Mouse (Mus musculus) G1E (cell line): Measurements from ENCODE around the gene Ell. TPM values are rescaled to one million over a fixed set of nuclear protein-coding genes. Genes with fewer than 3 reads are reported as not detected.

Experiments
- ATAC-seq: 2 replicates; pipeline ENCODE4 v1.8.0; 2016; ENCODE audit warnings: mild to moderate bottlenecking; ENCODE audit not compliant: insufficient number of reproducible peaks, poor library complexity, low FRiP score, severe bottlenecking; ENCODE audit errors: extremely low read depth
- DNase-seq: peaks from one replicate; pipeline ENCODE4 v3.0.0; 2012; ENCODE audit warnings: low spot score
- H3K27me3 ChIP-seq: 2 replicates; pipeline ENCODE4 v1.6.1; 2012; ENCODE audit warnings: mild to moderate bottlenecking, low read length, inconsistent platforms; ENCODE audit not compliant: insufficient read depth
- H3K36me3 ChIP-seq: replicated peaks from 2 replicates; pipeline ENCODE3; 2012; ENCODE audit warnings: mild to moderate bottlenecking, inconsistent platforms
- H3K4me1 ChIP-seq: 2 replicates; pipeline ENCODE4 v1.6.1; 2012; ENCODE audit warnings: low read depth, low read length, inconsistent platforms, mixed read lengths; ENCODE audit not compliant: insufficient read depth
- H3K4me3 ChIP-seq: 2 replicates; pipeline ENCODE4 v1.5.1; 2012; ENCODE audit warnings: low read depth, mild to moderate bottlenecking, inconsistent platforms, low read length, moderate library complexity, mixed read lengths
- H3K9me3 ChIP-seq: replicated peaks from 2 replicates; pipeline ENCODE4 v1.6.1; 2012; ENCODE audit warnings: inconsistent platforms
- CTCF ChIP-seq: IDR thresholded peaks from 2 replicates; pipeline ENCODE4 v1.5.1; 2012; ENCODE audit warnings: low read depth, low read length, inconsistent platforms, mixed read lengths
- GATA1 ChIP-seq: IDR thresholded peaks from 2 replicates; pipeline ENCODE4 v1.6.1; 2012; ENCODE audit warnings: borderline replicate concordance, low read length, inconsistent platforms, mixed read lengths
- GATA2 ChIP-seq: IDR thresholded peaks from 2 replicates; pipeline ENCODE4 v1.6.1; 2012; ENCODE audit warnings: low read depth, low read length, inconsistent platforms, borderline replicate concordance
- POLR2AphosphoS5 ChIP-seq: IDR thresholded peaks from 2 replicates; pipeline ENCODE4 v1.6.1; 2012; ENCODE audit warnings: low read depth, low read length, inconsistent platforms; ENCODE audit not compliant: insufficient replicate concordance
- TAL1 ChIP-seq: conservative IDR thresholded peaks from 2 replicates; pipeline ENCODE4 v1.6.1; 2012; ENCODE audit warnings: low read depth, low read length, inconsistent platforms, mixed read lengths
- polyA plus RNA-seq: library from polyadenylated mRNA; stranded (reverse); fragments of >175 nt; gene quantifications from 2 replicates; pipeline ENCODE4 v1.2.3, GENCODE M21; 2012
- total RNA-seq, 2 experiments: library from RNA; stranded (forward) in 1 of 2; stranded (reverse) in 1 of 2; fragments of 200-1000 nt in 1 of 2; fragments of >200 nt in 1 of 2; fragmentation: Nextera tagmentation in 1 of 2; gene quantifications; 2 replicates each; pipeline ENCODE4 v1.2.3; 2014 to 2017

The Ell gene
- total RNA-seq (2014; fragmentation: Nextera tagmentation) (20.8 and 22.7 TPM in 2 replicates), total RNA-seq (2017) (7.6 and 9.1 TPM in 2 replicates), polyA plus RNA-seq (56.4 and 59.0 TPM in 2 replicates)

GRCm38 (mm10) chr8:70539077-70539813 lies at the start of gene Ell:
Ell (plus strand) TSS chr8:70539457.
- no peaks in the 10 kb centered on the region for H3K27me3 ChIP-seq
- peak; percentile 87 for DNase-seq
- H3K4me1 ChIP-seq, result peaks cover 63% of the 10 kb centered on the region
- no peak for TF ChIP-seq GATA1
- TF ChIP-seq GATA2, result no peak
- TF ChIP-seq CTCF, result no peak
- no peak for TF ChIP-seq POLR2AphosphoS5
- TF ChIP-seq TAL1, result no peak
- peaks cover 72% of the 10 kb centered on the region for H3K36me3 ChIP-seq
- H3K9me3 ChIP-seq, result no peaks in the 10 kb centered on the region
- ATAC-seq, result peak; percentile 81
- peak within 1 kb of the TSS; percentile 93 for H3K4me3 ChIP-seq

- no peak for ATAC-seq
- peaks cover 98% of the 10 kb centered on the region for H3K27me3 ChIP-seq
- no peak overlapping the region for H3K4me3 ChIP-seq
- DNase-seq, result no peak
- H3K9me3 ChIP-seq, result no peaks in the 10 kb centered on the region
- H3K4me1 ChIP-seq, result peaks cover 47% of the 10 kb centered on the region
- no peaks in the 10 kb centered on the region for H3K36me3 ChIP-seq
- TF ChIP-seq CTCF (no peak), POLR2AphosphoS5 (no peak), TAL1 (no peak), GATA2 (no peak), GATA1 (no peak)
Observed at GRCm38 (mm10) chr8:70489576-70489975, 49.7 kb upstream of the Ell start.

- DNase-seq (no peak), ATAC-seq (no peak)
- H3K27me3 ChIP-seq, result peaks cover 98% of the 10 kb centered on the region
- H3K4me3 ChIP-seq, result no peak overlapping the region
- H3K9me3 ChIP-seq, result no peaks in the 10 kb centered on the region
- peaks cover 47% of the 10 kb centered on the region for H3K4me1 ChIP-seq
- no peaks in the 10 kb centered on the region for H3K36me3 ChIP-seq
- TF ChIP-seq GATA1 (no peak), CTCF (no peak), GATA2 (no peak), TAL1 (no peak), POLR2AphosphoS5 (no peak)
Observed at GRCm38 (mm10) chr8:70490061-70490879, 49.0 kb upstream of the Ell start.

GRCm38 (mm10) chr8:70490880-70491495 lies 48.3 kb upstream of the Ell start:
- H3K4me3 ChIP-seq, result no peak overlapping the region
- TF ChIP-seq GATA1 (no peak), POLR2AphosphoS5 (no peak), GATA2 (no peak), CTCF (no peak), TAL1 (no peak)
- ATAC-seq, result no peak
- no peaks in the 10 kb centered on the region for H3K9me3 ChIP-seq
- DNase-seq, result no peak
- peaks cover 45% of the 10 kb centered on the region for H3K4me1 ChIP-seq
- no peaks in the 10 kb centered on the region for H3K36me3 ChIP-seq
- H3K27me3 ChIP-seq, result peaks cover 98% of the 10 kb centered on the region

- no peaks in the 10 kb centered on the region for H3K9me3 ChIP-seq
- H3K27me3 ChIP-seq, result peaks cover 98% of the 10 kb centered on the region
- H3K4me1 ChIP-seq, result peaks cover 30% of the 10 kb centered on the region
- no peak for ATAC-seq
- H3K4me3 ChIP-seq, result peak within 1 kb of the TSS; percentile 67; the same call in 1 of the 2 replicates
- no peak for TF ChIP-seq GATA2
- TF ChIP-seq TAL1, result no peak
- no peak for TF ChIP-seq CTCF
- TF ChIP-seq POLR2AphosphoS5, result no peak
- TF ChIP-seq GATA1, result no peak
- no peak for DNase-seq
- H3K36me3 ChIP-seq, result no peaks in the 10 kb centered on the region
Observed at GRCm38 (mm10) chr8:70492664-70493640, 46.3 kb upstream of the Ell start, which contains the start of gene Crlf1. Crlf1 (plus strand) TSS chr8:70493158.
